Mouse (Mus musculus): ENCODE data around the gene Kcnd3. TPM values are rescaled to one million over a fixed set of nuclear protein-coding genes. Genes with fewer than 3 reads are reported as not detected.

The Kcnd3 gene
- polyA plus RNA-seq, 1 experiment from 2014 or later: 0.99 TPM

DNA sequence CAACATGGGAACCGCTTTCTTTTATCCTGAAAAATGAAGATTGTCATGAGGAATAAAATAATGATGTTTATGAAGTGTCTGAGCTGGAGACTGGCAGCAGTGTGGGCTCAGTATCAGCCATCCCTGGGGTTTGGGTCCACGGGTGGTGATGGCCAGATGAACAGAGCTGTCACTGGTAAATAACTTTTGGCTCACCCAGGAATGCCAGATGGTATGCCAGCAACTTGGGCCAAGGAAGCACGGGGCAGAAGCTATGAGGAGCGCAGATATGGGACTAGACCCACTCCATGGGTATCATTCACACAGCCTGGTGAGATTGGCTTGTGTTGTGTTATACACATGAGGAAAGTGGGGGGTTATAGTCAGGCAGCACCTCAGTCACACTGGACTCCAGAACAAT, 26.7 kb downstream of the Kcnd3 start:
- Histone ChIP-seq H3K4me2 (ENCODE audit: low read depth) (no peak overlapping the region), H3K4me1 (ENCODE audit: control insufficient read depth, insufficient read depth, low read length) (no peaks in the 10 kb centered on the region), H3K27me3 (ENCODE audit: control insufficient read depth, insufficient read depth, low read length) (no peaks in the 10 kb centered on the region), H3K9me3 (ENCODE audit: control insufficient read depth, low read length) (no peaks in the 10 kb centered on the region), H3K9ac (ENCODE audit: low read length) (no peak overlapping the region), H3K36me3 (ENCODE audit: control insufficient read depth, insufficient read depth, low read length) (no peaks in the 10 kb centered on the region), H3K4me3 (ENCODE audit: low read depth, low read length) (no peak overlapping the region), H3K27ac (ENCODE audit: low read depth, low read length) (no peak overlapping the region)
- ATAC-seq (ENCODE audit: insufficient read depth, low FRiP score, low TSS enrichment) (no peak), DNase-seq (ENCODE audit: low spot score) (no peak)
- 87% methylated on average over 4 of the region's 4 CpGs for WGBS

DNA sequence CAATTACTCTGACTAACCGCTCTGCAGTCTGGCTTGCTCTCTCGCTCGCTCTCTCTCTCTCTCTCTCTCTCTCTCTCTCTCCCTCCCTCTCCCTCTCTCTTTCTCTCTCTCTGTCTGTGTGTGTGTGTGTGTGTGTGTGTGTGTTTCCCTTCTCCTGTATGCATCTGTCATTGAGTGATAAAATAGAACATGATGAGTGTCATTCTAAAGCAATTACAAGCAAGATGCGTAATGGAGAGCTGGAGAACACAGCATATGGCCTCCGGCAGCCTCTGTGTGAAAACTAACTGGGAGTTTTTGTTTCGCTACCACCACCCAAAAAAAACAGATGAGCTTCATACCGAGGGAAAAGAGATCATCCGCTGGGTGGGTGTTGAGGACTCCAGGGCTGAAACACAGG, 29.3 kb downstream of the Kcnd3 start:
- Histone ChIP-seq H3K27ac (ENCODE audit: low read depth, low read length) (no peak overlapping the region), H3K9ac (ENCODE audit: low read length) (no peak overlapping the region), H3K4me3 (ENCODE audit: low read depth, low read length) (no peak overlapping the region), H3K4me1 (ENCODE audit: control insufficient read depth, insufficient read depth, low read length) (no peaks in the 10 kb centered on the region), H3K4me2 (ENCODE audit: low read depth) (no peak overlapping the region), H3K36me3 (ENCODE audit: control insufficient read depth, insufficient read depth, low read length) (no peaks in the 10 kb centered on the region), H3K27me3 (ENCODE audit: control insufficient read depth, insufficient read depth, low read length) (no peaks in the 10 kb centered on the region), H3K9me3 (ENCODE audit: control insufficient read depth, low read length) (no peaks in the 10 kb centered on the region)
- 65% methylated on average over 8 of the region's 8 CpGs for WGBS
- ATAC-seq (ENCODE audit: insufficient read depth, low FRiP score, low TSS enrichment): no peak
- DNase-seq (ENCODE audit: low spot score): no peak

- WGBS: 71% methylated on average over 13 of the region's 13 CpGs
- H3K36me3 ChIP-seq (ENCODE audit: control insufficient read depth, insufficient read depth, low read length): no peaks in the 10 kb centered on the region
- no peak for DNase-seq (ENCODE audit: low spot score)
- H3K4me1 ChIP-seq (ENCODE audit: control insufficient read depth, insufficient read depth, low read length): no peaks in the 10 kb centered on the region
- no peaks in the 10 kb centered on the region for H3K27me3 ChIP-seq (ENCODE audit: control insufficient read depth, insufficient read depth, low read length)
- ATAC-seq (ENCODE audit: insufficient read depth, low FRiP score, low TSS enrichment): no peak
- no peaks in the 10 kb centered on the region for H3K9me3 ChIP-seq (ENCODE audit: control insufficient read depth, low read length)
- no peak overlapping the region for H3K27ac ChIP-seq (ENCODE audit: low read depth, low read length)
- no peak overlapping the region for H3K9ac ChIP-seq (ENCODE audit: low read length)
- no peak overlapping the region for H3K4me2 ChIP-seq (ENCODE audit: low read depth)
- no peak overlapping the region for H3K4me3 ChIP-seq (ENCODE audit: low read depth, low read length)
These were observed 31.5 kb downstream of the Kcnd3 start for GRCm38 (mm10) chr3:105483651-105484052.

DNA sequence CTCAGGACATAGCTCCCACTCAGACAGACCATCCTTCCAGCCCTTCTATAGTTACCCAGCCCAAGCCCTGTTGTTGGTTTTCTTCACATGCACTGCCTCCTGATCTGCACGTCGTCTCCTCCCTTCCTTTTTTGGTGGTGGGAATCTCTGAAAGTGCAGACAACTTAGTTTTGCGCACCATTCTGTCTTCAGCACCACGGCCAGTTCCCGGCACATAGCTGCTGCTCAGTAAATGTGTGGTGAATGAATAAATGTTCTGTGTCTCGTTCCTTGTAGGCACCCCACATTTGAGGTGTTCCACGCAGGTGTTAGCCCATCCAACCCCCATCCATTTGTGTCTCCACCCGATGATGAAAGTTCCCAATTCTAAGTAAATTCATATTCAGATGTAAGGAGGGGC, 35.0 kb downstream of the Kcnd3 start:
- H3K36me3 ChIP-seq (ENCODE audit: control insufficient read depth, insufficient read depth, low read length): no peaks in the 10 kb centered on the region
- H3K4me3 ChIP-seq (ENCODE audit: low read depth, low read length): no peak overlapping the region
- H3K4me1 ChIP-seq (ENCODE audit: control insufficient read depth, insufficient read depth, low read length): no peaks in the 10 kb centered on the region
- no peak overlapping the region for H3K27ac ChIP-seq (ENCODE audit: low read depth, low read length)
- no peak for ATAC-seq (ENCODE audit: insufficient read depth, low FRiP score, low TSS enrichment)
- no peaks in the 10 kb centered on the region for H3K9me3 ChIP-seq (ENCODE audit: control insufficient read depth, low read length)
- H3K9ac ChIP-seq (ENCODE audit: low read length): no peak overlapping the region
- H3K27me3 ChIP-seq (ENCODE audit: control insufficient read depth, insufficient read depth, low read length): no peaks in the 10 kb centered on the region
- H3K4me2 ChIP-seq (ENCODE audit: low read depth): no peak overlapping the region
- DNase-seq (ENCODE audit: low spot score): peak; percentile 50
- 47% methylated on average over 8 of the region's 8 CpGs for WGBS

- no peak overlapping the region for H3K27ac ChIP-seq (ENCODE audit: low read depth, low read length)
- DNase-seq (ENCODE audit: low spot score): no peak
These were observed 37.5 kb downstream of the Kcnd3 start for GRCm38 (mm10) chr3:105489607-105490006.

DNA sequence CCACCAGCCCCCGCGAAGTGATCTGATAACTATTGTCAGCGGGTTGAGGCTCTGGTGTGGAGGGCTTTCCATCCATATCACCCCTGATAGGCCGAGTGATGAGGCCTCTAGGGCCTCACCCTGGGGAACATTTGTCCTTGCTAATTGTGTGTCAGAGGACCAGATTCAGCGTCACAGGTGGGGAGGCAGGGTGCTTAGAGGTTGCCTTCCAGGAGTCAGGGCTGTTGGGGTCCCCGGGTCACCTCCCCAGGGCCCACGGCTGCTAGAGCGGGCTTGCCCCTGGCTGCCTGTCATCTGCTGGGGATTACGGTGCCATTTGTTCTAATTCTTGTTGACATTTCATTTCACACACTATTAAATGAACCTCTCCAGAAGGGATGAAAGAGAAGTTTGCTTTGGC, 42.8 kb downstream of the Kcnd3 start:
- Histone ChIP-seq H3K4me2 (ENCODE audit: low read depth) (no peak overlapping the region), H3K9ac (ENCODE audit: low read length) (no peak overlapping the region), H3K4me3 (ENCODE audit: low read depth, low read length) (no peak overlapping the region), H3K9me3 (ENCODE audit: control insufficient read depth, low read length) (no peaks in the 10 kb centered on the region), H3K36me3 (ENCODE audit: control insufficient read depth, insufficient read depth, low read length) (no peaks in the 10 kb centered on the region), H3K27me3 (ENCODE audit: control insufficient read depth, insufficient read depth, low read length) (no peaks in the 10 kb centered on the region), H3K27ac (ENCODE audit: low read depth, low read length) (no peak overlapping the region), H3K4me1 (ENCODE audit: control insufficient read depth, insufficient read depth, low read length) (no peaks in the 10 kb centered on the region)
- 47% methylated on average over 9 of the region's 9 CpGs for WGBS
- ATAC-seq (ENCODE audit: insufficient read depth, low FRiP score, low TSS enrichment): peak; percentile 50; the same call in 1 of the 2 replicates
- peak; percentile 58 for DNase-seq (ENCODE audit: low spot score)

More at GRCm38 (mm10) chr3:105489607-105490006, 37.5 kb downstream of the Kcnd3 start:
- no peak overlapping the region for H3K4me3 ChIP-seq (ENCODE audit: low read depth, low read length)
- H3K9ac ChIP-seq (ENCODE audit: low read length): no peak overlapping the region
- ATAC-seq (ENCODE audit: insufficient read depth, low FRiP score, low TSS enrichment): no peak
- WGBS: 19% methylated on average over 4 of the region's 4 CpGs
- no peaks in the 10 kb centered on the region for H3K4me1 ChIP-seq (ENCODE audit: control insufficient read depth, insufficient read depth, low read length)
- no peak overlapping the region for H3K4me2 ChIP-seq (ENCODE audit: low read depth)
- H3K27me3 ChIP-seq (ENCODE audit: control insufficient read depth, insufficient read depth, low read length): no peaks in the 10 kb centered on the region
- H3K9me3 ChIP-seq (ENCODE audit: control insufficient read depth, low read length): no peaks in the 10 kb centered on the region
- no peaks in the 10 kb centered on the region for H3K36me3 ChIP-seq (ENCODE audit: control insufficient read depth, insufficient read depth, low read length)

DNA sequence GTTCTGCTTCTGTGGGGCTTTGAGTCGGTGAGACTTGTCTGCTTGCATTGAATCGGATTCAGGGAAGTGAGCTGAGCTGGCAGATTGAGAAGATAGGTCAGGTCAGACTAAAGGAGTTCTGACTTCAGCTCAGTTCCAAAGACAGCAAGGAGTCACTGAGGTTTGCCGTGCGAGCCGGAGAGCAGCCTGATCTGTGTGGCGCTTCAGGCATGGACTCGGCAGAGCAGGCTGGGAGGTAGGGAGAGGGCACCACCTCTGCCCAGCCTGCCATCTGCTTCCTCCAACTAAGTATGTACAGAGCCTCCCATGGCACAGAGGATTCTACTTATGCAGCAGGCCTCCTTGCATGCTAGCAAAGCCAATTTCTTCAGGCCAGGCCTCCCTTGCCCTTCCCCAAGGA, 44.1 kb downstream of the Kcnd3 start:
- Histone ChIP-seq H3K4me2 (ENCODE audit: low read depth) (no peak overlapping the region), H3K9me3 (ENCODE audit: control insufficient read depth, low read length) (no peaks in the 10 kb centered on the region), H3K27ac (ENCODE audit: low read depth, low read length) (no peak overlapping the region), H3K9ac (ENCODE audit: low read length) (no peak overlapping the region), H3K27me3 (ENCODE audit: control insufficient read depth, insufficient read depth, low read length) (no peaks in the 10 kb centered on the region), H3K4me3 (ENCODE audit: low read depth, low read length) (no peak overlapping the region), H3K36me3 (ENCODE audit: control insufficient read depth, insufficient read depth, low read length) (no peaks in the 10 kb centered on the region), H3K4me1 (ENCODE audit: control insufficient read depth, insufficient read depth, low read length) (no peaks in the 10 kb centered on the region)
- DNase-seq (ENCODE audit: low spot score): no peak
- ATAC-seq (ENCODE audit: insufficient read depth, low FRiP score, low TSS enrichment): no peak
- WGBS: 90% methylated on average over 7 of the region's 7 CpGs

GRCm38 (mm10) chr3:105496935-105497334, 44.8 kb downstream of the Kcnd3 start:
- no peaks in the 10 kb centered on the region for H3K4me1 ChIP-seq (ENCODE audit: control insufficient read depth, insufficient read depth, low read length)
- H3K27ac ChIP-seq (ENCODE audit: low read depth, low read length): no peak overlapping the region
- H3K27me3 ChIP-seq (ENCODE audit: control insufficient read depth, insufficient read depth, low read length): no peaks in the 10 kb centered on the region
- no peak overlapping the region for H3K9ac ChIP-seq (ENCODE audit: low read length)
- no peaks in the 10 kb centered on the region for H3K9me3 ChIP-seq (ENCODE audit: control insufficient read depth, low read length)
- H3K36me3 ChIP-seq (ENCODE audit: control insufficient read depth, insufficient read depth, low read length): no peaks in the 10 kb centered on the region
- DNase-seq (ENCODE audit: low spot score): no peak
- H3K4me3 ChIP-seq (ENCODE audit: low read depth, low read length): no peak overlapping the region
- no peak for ATAC-seq (ENCODE audit: insufficient read depth, low FRiP score, low TSS enrichment)
- WGBS: 89% methylated on average over 5 of the region's 5 CpGs
- H3K4me2 ChIP-seq (ENCODE audit: low read depth): no peak overlapping the region

GRCm38 (mm10) chr3:105501071-105501470, 48.9 kb downstream of the Kcnd3 start:
- ATAC-seq (ENCODE audit: insufficient read depth, low FRiP score, low TSS enrichment): no peak
- DNase-seq (ENCODE audit: low spot score): no peak
- no peak overlapping the region for H3K27ac ChIP-seq (ENCODE audit: low read depth, low read length)
- H3K9me3 ChIP-seq (ENCODE audit: control insufficient read depth, low read length): no peaks in the 10 kb centered on the region
- H3K36me3 ChIP-seq (ENCODE audit: control insufficient read depth, insufficient read depth, low read length): no peaks in the 10 kb centered on the region
- H3K9ac ChIP-seq (ENCODE audit: low read length): no peak overlapping the region
- no peak overlapping the region for H3K4me3 ChIP-seq (ENCODE audit: low read depth, low read length)
- no peak overlapping the region for H3K4me2 ChIP-seq (ENCODE audit: low read depth)
- H3K27me3 ChIP-seq (ENCODE audit: control insufficient read depth, insufficient read depth, low read length): no peaks in the 10 kb centered on the region
- 87% methylated on average over 1 of the region's 1 CpGs for WGBS
- peaks cover 2% of the 10 kb centered on the region; the same call in 1 of the 2 replicates for H3K4me1 ChIP-seq (ENCODE audit: control insufficient read depth, insufficient read depth, low read length)
